Comparison of ENCODE assay signal across 11 mouse cellular contexts in the genomic region with DNA sequence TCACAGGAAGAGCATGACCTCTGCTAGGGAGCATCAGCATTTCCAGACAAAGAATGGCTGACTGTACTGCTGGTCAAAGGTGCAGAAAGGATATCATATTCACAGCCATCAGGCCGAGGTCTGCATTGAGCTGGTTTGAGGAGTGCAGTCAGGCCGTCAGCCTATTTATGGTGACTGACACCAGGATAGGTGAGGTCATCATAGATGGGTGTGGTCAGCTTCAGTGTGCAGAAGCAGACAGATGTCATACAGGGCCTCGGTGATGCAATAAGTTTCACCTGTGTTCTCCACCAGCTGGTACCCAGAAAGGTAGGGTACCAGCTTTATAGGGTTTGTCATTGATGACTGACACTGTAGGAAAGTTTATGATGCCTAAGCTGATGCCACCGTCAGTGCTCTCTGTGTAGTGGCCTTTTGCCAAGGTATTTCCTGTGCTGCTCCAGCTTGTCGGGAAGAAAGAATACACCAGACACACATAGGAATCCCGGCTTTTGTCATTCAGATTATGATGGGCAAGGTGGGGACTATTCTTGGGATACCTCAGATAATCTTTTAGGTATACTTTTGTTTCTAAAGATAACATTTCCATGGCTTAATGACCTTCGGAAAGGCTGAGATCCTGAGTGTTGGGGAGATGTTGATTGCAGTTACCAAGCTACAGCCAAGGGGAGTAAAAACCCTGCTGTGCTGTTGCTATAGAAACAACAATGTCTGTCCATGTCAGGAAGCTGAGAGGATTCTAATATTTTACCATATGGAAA. TPM values are rescaled to one million over a fixed set of nuclear protein-coding genes. Genes with fewer than 3 reads are reported as not detected.
DNase-seq lines count a peak whose midpoint lies in the region; ATAC-seq lines count a peak whose summit lies in the region.
"Had no signal": no experiment of that assay in that cellular context is flagged by ENCODE, and none has a peak within 500 bp of the region (broad histone marks: within the 10 kb centered on the region; RNA-seq: fewer than 3 reads in every experiment).

No protein-coding gene starts in this region.

- H3K4me2 ChIP-seq in heart, embryonic 16.5 days (ENCODE audit: low read depth, low read length), result no peak overlapping the region
- H3K4me2 ChIP-seq in forebrain, embryonic 15.5 days (replicated peaks), result no peak overlapping the region
- H3K4me2 ChIP-seq in midbrain, embryonic 15.5 days, result peak overlapping the region; percentile 39; the same call in 1 of the 2 replicates
- H3K4me2 ChIP-seq: embryonic facial prominence, embryonic 15.5 days had no signal

- 24% methylated on average over 7 of the region's 7 CpGs for WGBS in heart, embryonic 16.5 days
- 50% methylated on average over 7 of the region's 7 CpGs for WGBS in forebrain, embryonic 15.5 days
- WGBS in midbrain, embryonic 15.5 days, result 41% methylated on average over 7 of the region's 7 CpGs

- ATAC-seq in heart, embryonic 16.5 days (replicated peaks; ENCODE audit: extremely low read depth, insufficient read depth, low FRiP score), result no peak; the same call in 1 of the 2 replicates
- peak; percentile 42 for ATAC-seq in forebrain, embryonic 15.5 days (replicated peaks)
- ATAC-seq in midbrain, embryonic 15.5 days (replicated peaks), result peak; percentile 61

- H3K4me1 ChIP-seq in heart, embryonic 16.5 days (ENCODE audit: control insufficient read depth, insufficient read depth, low read length), result peaks cover 13% of the 10 kb centered on the region
- peaks cover 28% of the 10 kb centered on the region for H3K4me1 ChIP-seq in forebrain, embryonic 15.5 days
- H3K4me1 ChIP-seq in midbrain, embryonic 15.5 days, result peaks cover 31% of the 10 kb centered on the region

- no peak overlapping the region for H3K4me3 ChIP-seq in heart, embryonic 16.5 days (ENCODE audit: low read length)
- no peak overlapping the region for H3K4me3 ChIP-seq in forebrain, embryonic 15.5 days
- no peak overlapping the region for H3K4me3 ChIP-seq in midbrain, embryonic 15.5 days
- H3K4me3 ChIP-seq: embryonic facial prominence, embryonic 15.5 days had no signal

- H3K27me3 ChIP-seq in heart, embryonic 16.5 days (ENCODE audit: control insufficient read depth, insufficient read depth, low read length), result no peaks in the 10 kb centered on the region
- H3K27me3 ChIP-seq in forebrain, embryonic 15.5 days, result no peaks in the 10 kb centered on the region
- H3K27me3 ChIP-seq in midbrain, embryonic 15.5 days (replicated peaks), result no peaks in the 10 kb centered on the region
- H3K27me3 ChIP-seq: embryonic facial prominence, embryonic 15.5 days had no signal

- no peak overlapping the region for H3K9ac ChIP-seq in heart, embryonic 16.5 days (ENCODE audit: low read length)
- no peak overlapping the region for H3K9ac ChIP-seq in forebrain, embryonic 15.5 days (replicated peaks)
- H3K9ac ChIP-seq in midbrain, embryonic 15.5 days, result peak overlapping the region; percentile 24
- H3K9ac ChIP-seq: embryonic facial prominence, embryonic 15.5 days had no signal

- no peaks in the 10 kb centered on the region for H3K9me3 ChIP-seq in heart, embryonic 16.5 days (replicated peaks; ENCODE audit: control insufficient read depth, low read length)
- no peaks in the 10 kb centered on the region for H3K9me3 ChIP-seq in forebrain, embryonic 15.5 days
- H3K9me3 ChIP-seq in midbrain, embryonic 15.5 days, result no peaks in the 10 kb centered on the region
- H3K9me3 ChIP-seq: embryonic facial prominence, embryonic 15.5 days; G1E had no signal

- DNase-seq in heart, postnatal 4 days, result no peak
- DNase-seq in Muller cell, postnatal 12 days (ENCODE audit: inconsistent ontology term), result peak; percentile 51
- no peak for DNase-seq in urinary bladder, postnatal 10 days (ENCODE audit: low spot score)
- DNase-seq in urinary bladder, adult 18-20 months (ENCODE audit: low spot score in 2 of 2), result no peak
- DNase-seq: retina, postnatal 1 day had no signal

- peak overlapping the region; percentile 9; the same call in 1 of the 2 replicates for H3K27ac ChIP-seq in heart, embryonic 16.5 days (ENCODE audit: low read length)
- H3K27ac ChIP-seq in forebrain, embryonic 15.5 days (replicated peaks), result peak overlapping the region; percentile 87
- H3K27ac ChIP-seq in midbrain, embryonic 15.5 days, result peak overlapping the region; percentile 93
- H3K27ac ChIP-seq: embryonic facial prominence, embryonic 15.5 days had no signal

- no peaks in the 10 kb centered on the region for H3K36me3 ChIP-seq in heart, embryonic 16.5 days (ENCODE audit: control insufficient read depth, insufficient read depth)
- no peaks in the 10 kb centered on the region for H3K36me3 ChIP-seq in forebrain, embryonic 15.5 days
- no peaks in the 10 kb centered on the region for H3K36me3 ChIP-seq in midbrain, embryonic 15.5 days (replicated peaks)
- H3K36me3 ChIP-seq: embryonic facial prominence, embryonic 15.5 days; G1E had no signal

RNA-seq across cellular contexts. Expression of a gene that starts 9.4 kb away (rescaled TPM):
- polyA plus RNA-seq in heart, embryonic 16.5 days (2015; fragmentation: Nextera tagmentation; extraction: Ambion mirVana), result 166 and 171 TPM in 2 replicates
- 100 to 1,000 TPM; 168 to 177 TPM for total RNA-seq in heart, postnatal 4 days (2021)
- polyA plus RNA-seq in forebrain, embryonic 15.5 days (2015; fragmentation: Nextera tagmentation; extraction: Ambion mirVana), result 1,539 and 1,682 TPM in 2 replicates
- 3,188 and 3,263 TPM in 2 replicates for polyA plus RNA-seq in midbrain, embryonic 15.5 days (2015; fragmentation: Nextera tagmentation; extraction: Ambion mirVana)

RNA-seq across cellular contexts. Expression of a gene that starts 43.0 kb away (rescaled TPM):
- polyA plus RNA-seq in heart, embryonic 16.5 days (2015; fragmentation: Nextera tagmentation; extraction: Ambion mirVana), result 52.1 and 56.8 TPM in 2 replicates
- total RNA-seq in heart, postnatal 4 days (2021), result 100 to 1,000 TPM; 100 to 106 TPM
- 920 and 926 TPM in 2 replicates for polyA plus RNA-seq in forebrain, embryonic 15.5 days (2015; fragmentation: Nextera tagmentation; extraction: Ambion mirVana)
- 1,126 and 1,130 TPM in 2 replicates for polyA plus RNA-seq in midbrain, embryonic 15.5 days (2015; fragmentation: Nextera tagmentation; extraction: Ambion mirVana)
- total RNA-seq: granulocyte monocyte progenitor cell, adult 5-6 weeks had no signal

RNA-seq across cellular contexts. Expression of a gene that starts 49.8 kb away (rescaled TPM):
- polyA plus RNA-seq in heart, embryonic 16.5 days (2015; fragmentation: Nextera tagmentation; extraction: Ambion mirVana), result 47.7 and 54.6 TPM in 2 replicates
- total RNA-seq in heart, postnatal 4 days (2021), result 10 to 100 TPM; 28.5 to 29.2 TPM
- polyA plus RNA-seq in forebrain, embryonic 15.5 days (2015; fragmentation: Nextera tagmentation; extraction: Ambion mirVana), result 32.9 and 35.9 TPM in 2 replicates
- 35.4 and 36.8 TPM in 2 replicates for polyA plus RNA-seq in midbrain, embryonic 15.5 days (2015; fragmentation: Nextera tagmentation; extraction: Ambion mirVana)

Comparison
In these comparisons a context has a peak if more than half of its experiments do, and no peak if none do; other contexts are left out.
1. H3K27ac ChIP-seq: peak in every context shown above with its lines; median percentile 93 in midbrain, embryonic 15.5 days; 87 in forebrain, embryonic 15.5 days; 9 in heart, embryonic 16.5 days.
2. RNA of a gene that starts 43.0 kb away (polyA plus RNA-seq): 1,126 to 1,130 TPM in midbrain, embryonic 15.5 days and 920 to 926 TPM in forebrain, embryonic 15.5 days; 52.1 to 56.8 TPM in heart, embryonic 16.5 days; every median in the first group is over 10 times any median in the second.